Mouse (Mus musculus) embryo, embryonic 11.5 days (tissue): ENCODE measurements around the gene Mlec.
A peak's percentile ranks its signal among the peaks of the same experiment; 100 is the strongest.

Source experiments
- DNase-seq: peaks from one replicate; pipeline ENCODE4 v3.0.0-alpha.2; 2012; ENCODE audit warnings: low read depth, low spot score

The Mlec gene

GRCm38 (mm10) chr5:115158040-115158983, at the start of gene Mlec:
Gene Mlec (minus strand): TSS chr5:115158179.
- DNase-seq = peak; percentile 97

GRCm38 (mm10) chr5:115207244-115207643, 49.3 kb upstream of the Mlec start:
- DNase-seq = no peak

GRCm38 (mm10) chr5:115204562-115205311, 46.8 kb upstream of the Mlec start:
- no peak for DNase-seq

GRCm38 (mm10) chr5:115203735-115204561, 46.0 kb upstream of the Mlec start:
- DNase-seq = no peak

- no peak for DNase-seq
Measured at GRCm38 (mm10) chr5:115194626-115195221, 36.7 kb upstream of the Mlec start.

GRCm38 (mm10) chr5:115193669-115194625, 36.0 kb upstream of the Mlec start, which contains the start of gene Cabp1:
Gene Cabp1 (minus strand): TSS chr5:115194381.
- no peak for DNase-seq

- DNase-seq = no peak
Measured at GRCm38 (mm10) chr5:115193226-115193625, 35.2 kb upstream of the Mlec start.

- DNase-seq = no peak
Measured at GRCm38 (mm10) chr5:115192828-115193195, 34.8 kb upstream of the Mlec start.

- no peak for DNase-seq
Measured at GRCm38 (mm10) chr5:115191880-115192827, 34.2 kb upstream of the Mlec start.

- DNase-seq = no peak
Measured at GRCm38 (mm10) chr5:115190081-115190480, 32.1 kb upstream of the Mlec start.

- no peak for DNase-seq
Measured at GRCm38 (mm10) chr5:115188824-115189223, 30.8 kb upstream of the Mlec start.

- DNase-seq = peak; percentile 82
Measured at GRCm38 (mm10) chr5:115187188-115188131, 29.5 kb upstream of the Mlec start.

GRCm38 (mm10) chr5:115186371-115187073, 28.5 kb upstream of the Mlec start:
- DNase-seq = no peak

- DNase-seq = no peak
Measured at GRCm38 (mm10) chr5:115184726-115185125, 26.7 kb upstream of the Mlec start.

GRCm38 (mm10) chr5:115183482-115183881, 25.5 kb upstream of the Mlec start:
- DNase-seq = no peak

- DNase-seq = no peak
Measured at GRCm38 (mm10) chr5:115182925-115183324, 24.9 kb upstream of the Mlec start.

- no peak for DNase-seq
Measured at GRCm38 (mm10) chr5:115181248-115181940, 23.4 kb upstream of the Mlec start.
